Mouse (Mus musculus) cortical plate, adult 2 months (tissue): ENCODE measurements at regions not wholly inside any gene's neighbourhood (a gene's known extent, or its start where the extent isn't known, plus 50 kb on each side); places are given as distances from the start of the nearest gene placed in this dataset.

Experiments used
- H3K27ac ChIP-seq: fragments of 200-500 bp; 2 replicates; pipeline ENCODE4 v1.5.1; 2012; ENCODE audit warnings: low read length, control low read depth, inconsistent platforms; ENCODE audit not compliant: insufficient read depth
- H3K4me1 ChIP-seq: fragments of 200-500 bp; 2 replicates; pipeline ENCODE4 v1.6.1; 2011; ENCODE audit warnings: low read length; ENCODE audit not compliant: control insufficient read depth, insufficient read depth
- H3K4me3 ChIP-seq: fragments of 200-500 bp; 2 replicates; pipeline ENCODE4 v1.5.1; 2011; ENCODE audit warnings: mild to moderate bottlenecking, low read length, control low read depth; ENCODE audit not compliant: insufficient read depth
- CTCF ChIP-seq: fragments of 200-500 bp; IDR thresholded peaks from 2 replicates; pipeline ENCODE4 v1.5.1; 2011; ENCODE audit warnings: mild to moderate bottlenecking, control low read depth, low read length; ENCODE audit not compliant: insufficient read depth; ENCODE audit errors: extremely low read depth
- POLR2A ChIP-seq: fragments of 200-500 bp; IDR thresholded peaks from 2 replicates; pipeline ENCODE4 v1.6.1; 2011; ENCODE audit warnings: mild to moderate bottlenecking, low read length, control low read depth; ENCODE audit not compliant: insufficient read depth; ENCODE audit errors: extremely low read depth

DNA sequence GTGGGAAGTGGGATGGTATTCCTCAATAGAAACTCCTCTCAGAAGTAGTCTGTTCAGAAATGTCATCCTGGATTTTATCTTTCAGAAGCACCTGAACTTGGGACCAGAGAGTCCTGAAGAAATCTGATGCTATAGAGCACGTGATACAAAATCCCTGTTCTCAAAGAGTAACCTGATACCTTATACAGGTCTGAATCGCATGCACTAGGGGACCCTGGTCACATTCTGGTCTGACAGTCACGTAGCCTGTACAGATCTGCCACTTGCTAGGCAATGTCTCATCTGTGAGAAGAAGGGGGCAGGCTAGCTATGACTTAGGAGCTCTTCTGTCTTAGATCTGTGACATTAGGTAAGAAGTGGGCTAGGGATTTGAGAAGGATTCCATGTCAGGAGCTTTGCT, 230.1 kb upstream of the Jun start:
- H3K4me3 ChIP-seq, result no peak overlapping the region
- no peaks in the 10 kb centered on the region for H3K4me1 ChIP-seq
- no peak overlapping the region for H3K27ac ChIP-seq
- TF ChIP-seq POLR2A (no peak), CTCF (no peak)

DNA sequence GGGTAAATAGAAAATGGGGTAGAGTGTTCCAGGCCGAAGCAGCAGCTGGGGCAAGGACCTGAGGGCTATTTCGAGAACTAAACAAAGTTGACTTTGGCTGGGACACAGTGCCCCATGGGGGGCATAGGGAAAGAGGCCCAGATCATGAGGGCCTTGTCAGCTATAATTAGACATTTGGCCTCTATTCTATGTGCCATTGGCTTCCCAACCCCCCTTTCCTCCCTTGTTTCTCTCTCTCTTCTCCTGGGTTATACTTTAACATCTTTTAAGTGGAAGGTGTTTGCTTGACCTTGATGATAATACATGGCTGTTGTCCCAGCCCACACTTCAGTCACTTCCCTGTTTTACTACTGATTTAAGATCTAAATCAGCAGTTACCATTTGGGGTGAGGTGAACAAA, 231.8 kb upstream of the Jun start:
- no peak overlapping the region for H3K27ac ChIP-seq
- no peaks in the 10 kb centered on the region for H3K4me1 ChIP-seq
- no peak for TF ChIP-seq CTCF
- TF ChIP-seq POLR2A, result no peak
- no peak overlapping the region for H3K4me3 ChIP-seq

- TF ChIP-seq POLR2A (no peak), CTCF (no peak)
- Histone ChIP-seq H3K4me3 (no peak overlapping the region), H3K4me1 (no peaks in the 10 kb centered on the region), H3K27ac (no peak overlapping the region)
Observed at GRCm38 (mm10) chr4:95284192-95284591, 232.2 kb upstream of the Jun start.

GRCm38 (mm10) chr4:95284696-95285095, 232.7 kb upstream of the Jun start:
- H3K4me3 ChIP-seq, result no peak overlapping the region
- TF ChIP-seq POLR2A (no peak), CTCF (no peak)
- H3K4me1 ChIP-seq, result no peaks in the 10 kb centered on the region
- H3K27ac ChIP-seq, result no peak overlapping the region

- Histone ChIP-seq H3K27ac (no peak overlapping the region), H3K4me3 (no peak overlapping the region), H3K4me1 (no peaks in the 10 kb centered on the region)
- TF ChIP-seq POLR2A, result no peak
- TF ChIP-seq CTCF, result no peak
Observed at GRCm38 (mm10) chr4:95290321-95290720, 238.3 kb upstream of the Jun start.

DNA sequence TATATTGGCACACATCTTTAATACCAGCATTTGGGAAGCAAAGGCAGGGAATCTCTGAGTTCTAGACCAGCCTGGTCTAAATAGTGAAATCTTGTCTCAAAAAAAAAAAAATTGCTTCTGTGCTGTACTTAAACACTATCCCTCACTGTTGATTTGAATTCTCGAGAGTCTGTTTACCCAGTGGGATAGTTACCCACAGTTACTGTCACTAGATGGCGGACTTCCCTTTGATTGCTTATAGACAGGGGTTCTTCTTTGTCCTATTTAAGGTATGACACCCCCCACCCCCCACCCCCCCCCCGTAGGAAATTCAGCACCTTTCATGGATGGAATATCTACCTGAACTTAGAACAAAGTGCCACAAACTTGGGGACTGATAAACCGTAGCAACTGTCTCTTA, 242.1 kb upstream of the Jun start:
- Histone ChIP-seq H3K4me1 (no peaks in the 10 kb centered on the region), H3K4me3 (no peak overlapping the region), H3K27ac (no peak overlapping the region)
- TF ChIP-seq CTCF, result no peak
- TF ChIP-seq POLR2A, result no peak

DNA sequence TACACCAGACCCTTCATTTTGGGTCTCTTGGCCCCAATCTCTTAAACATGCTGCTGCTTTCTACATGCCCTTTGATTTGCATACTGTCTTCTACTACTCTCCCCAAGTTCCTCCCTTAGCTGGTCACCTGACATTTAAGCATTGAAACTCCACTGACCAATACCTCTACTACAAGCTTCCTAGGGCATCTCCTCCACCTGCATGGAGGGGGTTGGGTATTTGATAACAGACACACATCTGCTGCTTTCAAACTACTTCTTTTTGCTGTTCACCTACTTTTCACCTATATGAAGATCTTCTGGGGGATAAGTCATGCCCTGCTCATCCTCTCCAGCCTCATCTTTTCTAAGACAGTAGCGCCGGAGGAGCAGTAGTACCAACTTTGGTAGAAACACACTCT, 249.9 kb upstream of the Jun start:
- no peak for TF ChIP-seq CTCF
- Histone ChIP-seq H3K4me1 (no peaks in the 10 kb centered on the region), H3K4me3 (no peak overlapping the region), H3K27ac (no peak overlapping the region)

GRCm38 (mm10) chr4:95303337-95303736, 251.3 kb upstream of the Jun start:
- Histone ChIP-seq H3K27ac (no peak overlapping the region), H3K4me3 (no peak overlapping the region), H3K4me1 (no peaks in the 10 kb centered on the region)
- no peak for TF ChIP-seq POLR2A
- no peak for TF ChIP-seq CTCF

DNA sequence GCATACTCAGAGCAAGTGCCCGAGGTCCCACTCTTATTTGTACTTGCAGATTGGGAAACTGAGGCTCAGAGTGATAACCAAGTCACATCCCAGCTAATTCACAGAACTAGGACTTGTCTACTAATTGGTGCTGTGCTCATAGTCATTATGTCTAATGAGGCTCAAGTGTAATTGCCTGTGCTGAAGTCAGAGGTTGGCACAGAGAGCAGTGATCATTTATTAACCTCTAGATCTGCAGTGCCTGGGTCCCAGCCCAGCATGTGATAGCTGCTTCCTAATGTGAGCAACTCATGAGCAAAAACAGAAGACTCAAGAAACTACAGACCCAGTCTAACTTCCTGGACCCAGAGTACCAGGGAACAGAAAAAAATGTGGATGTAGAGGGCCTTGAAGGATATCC, 252.0 kb upstream of the Jun start:
- TF ChIP-seq CTCF (no peak), POLR2A (no peak)
- Histone ChIP-seq H3K4me1 (no peaks in the 10 kb centered on the region), H3K27ac (no peak overlapping the region), H3K4me3 (no peak overlapping the region)

DNA sequence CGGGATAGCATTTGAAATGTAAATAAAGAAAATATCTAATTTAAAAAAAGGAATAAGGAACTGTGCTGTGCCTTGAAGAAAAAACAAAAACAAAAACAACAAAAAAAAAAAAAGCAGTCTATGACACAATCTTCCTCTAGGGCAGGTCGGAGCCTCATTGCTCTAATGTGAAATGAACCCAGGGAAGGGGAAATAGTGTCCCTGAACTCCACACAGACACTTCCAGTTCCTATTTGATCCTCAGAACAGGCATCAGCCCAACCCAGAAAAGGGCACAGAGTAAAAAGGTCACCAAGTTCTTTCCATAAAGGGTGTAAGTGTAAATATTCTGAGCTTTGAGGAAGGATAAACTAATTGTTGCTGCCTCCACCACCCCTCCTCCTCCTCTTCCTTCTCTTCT, 250.2 kb upstream of the Fggy start:
- TF ChIP-seq CTCF (no peak), POLR2A (no peak)
- H3K27ac ChIP-seq, result no peak overlapping the region
- H3K4me1 ChIP-seq, result no peaks in the 10 kb centered on the region
- H3K4me3 ChIP-seq, result no peak overlapping the region

DNA sequence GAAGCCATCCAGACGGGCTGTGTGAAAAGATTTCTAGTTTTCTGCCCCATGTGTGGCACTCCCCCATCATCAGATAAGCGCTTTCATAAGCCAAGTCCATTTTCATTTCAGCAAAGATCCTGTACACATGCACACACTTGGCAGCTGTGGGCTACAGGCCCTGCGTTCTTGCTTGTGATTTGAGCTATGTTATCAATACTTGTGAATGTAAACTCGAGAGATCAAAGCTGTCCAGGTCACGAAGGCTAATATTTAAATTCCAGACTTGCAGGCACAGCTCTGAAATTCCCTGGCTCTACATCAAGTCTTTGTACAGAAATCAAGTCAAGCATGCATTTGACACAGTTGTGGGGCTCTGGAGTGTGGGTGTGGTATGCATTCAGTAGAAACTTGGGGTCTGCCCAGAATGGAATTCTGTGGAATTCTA, 248.8 kb upstream of the Fggy start:
- Histone ChIP-seq H3K4me3 (no peak overlapping the region), H3K27ac (no peak overlapping the region), H3K4me1 (no peaks in the 10 kb centered on the region)
- no peak for TF ChIP-seq POLR2A
- TF ChIP-seq CTCF, result no peak

GRCm38 (mm10) chr4:95310410-95310809, 246.9 kb upstream of the Fggy start:
- Histone ChIP-seq H3K4me1 (no peaks in the 10 kb centered on the region), H3K27ac (no peak overlapping the region), H3K4me3 (no peak overlapping the region)
- no peak for TF ChIP-seq POLR2A
- no peak for TF ChIP-seq CTCF
